Mouse (Mus musculus): ENCODE measurements around the gene Tomm22. TPM values are rescaled to one million over a fixed set of nuclear protein-coding genes. Genes with fewer than 3 reads are reported as not detected.
"Not testable (repeated sequence)": the region's sequence is repeated elsewhere in the genome, so short reads cannot be mapped to it uniquely, and the experiment has no call there.

Gene Tomm22
- total RNA-seq, 2 experiments from 2014 or later: 52.8 to 78.6 TPM

- Histone ChIP-seq H3K27ac (no peak overlapping the region), H3K4me3 (no peak overlapping the region)
- intact Hi-C loops (cut with DNase I): no loop called here
- no peak for TF ChIP-seq CTCF (IDR thresholded peaks at IDR 0.05)
- no peak for DNase-seq
Observed at GRCm38 (mm10) chr15:79664666-79665065, 6.0 kb upstream of the Tomm22 start.

DNA sequence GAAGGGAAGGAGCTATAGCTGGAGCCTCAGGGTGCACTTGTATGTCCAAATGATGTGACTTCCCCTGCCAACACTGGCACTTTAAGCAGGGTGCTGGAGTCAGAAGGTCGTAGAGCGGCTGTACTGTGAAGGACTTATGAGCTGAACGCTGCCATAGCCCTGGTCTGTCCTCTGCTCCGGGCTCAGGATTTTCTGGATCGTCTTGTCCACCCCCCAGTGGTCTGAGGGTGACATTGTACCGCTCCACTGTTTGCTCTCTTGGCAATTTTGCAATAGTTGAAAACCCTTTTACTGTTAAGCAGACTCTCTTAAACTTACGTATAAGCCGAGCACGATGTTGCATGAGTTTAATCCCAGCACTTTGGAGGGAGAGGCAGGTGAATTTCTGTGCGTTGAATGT lies 1.5 kb upstream of the Tomm22 start:
- no peak for DNase-seq
- peak; percentile 18; the same call in 1 of the 2 replicates for TF ChIP-seq CTCF (IDR thresholded peaks at IDR 0.05)
- intact Hi-C loops (cut with DNase I): no loop called here
- H3K27ac ChIP-seq: no peak overlapping the region
- no peak overlapping the region for H3K4me3 ChIP-seq

- intact Hi-C loops (cut with DNase I): loop anchor here (1.0 kb wide), 1 partner anchor 12 kb away; no protein-coding TSS in a partner anchor
- H3K27ac ChIP-seq: peak overlapping the region; percentile 89
- DNase-seq: no peak
- H3K4me3 ChIP-seq: peak overlapping the region; percentile 98
- no peak for TF ChIP-seq CTCF (IDR thresholded peaks at IDR 0.05)
Observed at GRCm38 (mm10) chr15:79670972-79671299, 275 bp downstream of the Tomm22 start.

DNA sequence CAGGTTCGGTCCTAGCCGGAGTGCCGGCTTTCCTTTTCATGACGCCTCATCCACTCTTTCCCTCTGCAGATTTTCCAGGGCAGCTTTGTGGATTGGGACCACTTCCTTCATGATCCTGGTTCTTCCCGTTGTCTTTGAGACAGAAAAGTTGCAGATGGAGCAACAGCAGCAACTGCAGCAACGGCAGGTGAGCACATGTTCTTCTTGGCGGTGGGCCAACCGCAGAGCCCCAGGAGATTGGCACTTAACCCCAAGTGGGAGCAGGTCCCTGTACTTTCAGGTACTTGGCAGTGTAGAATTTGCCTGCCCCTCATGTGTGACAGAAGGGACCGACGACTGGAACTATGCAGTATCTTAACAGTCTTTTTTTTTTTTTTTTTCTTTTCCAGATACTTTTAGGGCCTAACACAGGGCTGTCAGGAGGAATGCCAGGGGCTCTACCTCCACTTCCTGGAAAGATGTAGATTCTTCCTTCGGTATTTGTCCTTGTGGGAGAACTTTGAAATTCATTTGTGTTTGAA lies 1.2 kb downstream of the Tomm22 start:
- H3K4me3 ChIP-seq: peak overlapping the region; percentile 98
- H3K27ac ChIP-seq, DNase-seq: not testable (repeated sequence)
- intact Hi-C loops (cut with DNase I): loop anchor here (1.0 kb wide), 1 partner anchor 11 kb away; no protein-coding TSS in a partner anchor

GRCm38 (mm10) chr15:79677936-79678335 lies 7.3 kb downstream of the Tomm22 start:
- DNase-seq: no peak
- intact Hi-C loops (cut with DNase I): no loop called here
- TF ChIP-seq CTCF (IDR thresholded peaks at IDR 0.05): no peak

GRCm38 (mm10) chr15:79681973-79682372 lies 11.3 kb downstream of the Tomm22 start:
- Histone ChIP-seq H3K4me3 (no peak overlapping the region), H3K27ac (peak overlapping the region; percentile 54; the same call in 1 of the 2 replicates)

More at GRCm38 (mm10) chr15:79677936-79678335, 7.3 kb downstream of the Tomm22 start:
- H3K4me3 ChIP-seq: no peak overlapping the region
- no peak overlapping the region for H3K27ac ChIP-seq

DNA sequence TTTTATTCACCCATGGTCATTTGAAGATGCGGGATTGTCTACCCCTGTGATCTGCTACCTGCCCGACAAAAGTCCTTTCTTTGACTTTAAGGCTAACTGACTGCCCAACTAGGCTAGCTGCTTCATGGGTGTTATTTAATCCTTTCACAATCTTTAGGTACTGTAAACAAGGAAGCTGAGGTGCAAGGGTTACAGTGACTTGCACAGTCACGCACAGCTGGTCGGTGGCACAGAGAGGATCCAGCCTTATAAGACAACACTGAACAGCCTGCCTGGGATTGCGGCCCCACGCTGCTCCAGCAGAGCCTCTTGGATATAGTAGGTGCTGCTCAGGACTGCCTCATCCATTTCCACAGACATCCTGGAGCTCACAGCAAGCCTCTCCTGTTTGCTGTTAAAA lies 12.5 kb downstream of the Tomm22 start:
- Histone ChIP-seq H3K27ac (peak overlapping the region; percentile 98), H3K4me3 (peak overlapping the region; percentile 25; the same call in 1 of the 2 replicates)
- no peak for DNase-seq
- TF ChIP-seq CTCF (IDR thresholded peaks at IDR 0.05): no peak
- intact Hi-C loops (cut with DNase I): loop anchor here (1.0 to 10.0 kb wide), 2 partner anchors 12 to 138 kb away; partner anchors contain the start of gene Ddx17

More at GRCm38 (mm10) chr15:79681973-79682372, 11.3 kb downstream of the Tomm22 start:
- no peak for TF ChIP-seq CTCF (IDR thresholded peaks at IDR 0.05)
- no peak for DNase-seq
- intact Hi-C loops (cut with DNase I): loop anchor here (10.0 kb wide), 1 partner anchor 137 kb away; the partner anchor contains the start of gene Ddx17

GRCm38 (mm10) chr15:79683707-79684465 lies 13.2 kb downstream of the Tomm22 start:
- DNase-seq: no peak
- Histone ChIP-seq H3K4me3 (peak overlapping the region; percentile 90), H3K27ac (peak overlapping the region; percentile 98)
- intact Hi-C loops (cut with DNase I): loop anchor here (1.0 to 10.0 kb wide), 2 partner anchors 13 to 139 kb away; partner anchors contain the start of gene Ddx17
- TF ChIP-seq CTCF (IDR thresholded peaks at IDR 0.05): no peak

- no peak for TF ChIP-seq CTCF (IDR thresholded peaks at IDR 0.05)
- Histone ChIP-seq H3K4me3 (peak overlapping the region; percentile 90), H3K27ac (peak overlapping the region; percentile 98)
- DNase-seq: no peak
- intact Hi-C loops (cut with DNase I): loop anchor here (10.0 kb wide), 1 partner anchor 140 kb away; the partner anchor contains the start of gene Ddx17
Observed at GRCm38 (mm10) chr15:79684616-79685015, 14.0 kb downstream of the Tomm22 start.

- intact Hi-C loops (cut with DNase I): loop anchor here (10.0 kb wide), 1 partner anchor 140 kb away; the partner anchor contains the start of gene Ddx17
- peak overlapping the region; percentile 90 for H3K4me3 ChIP-seq
- peak overlapping the region; percentile 98 for H3K27ac ChIP-seq
- no peak for TF ChIP-seq CTCF (IDR thresholded peaks at IDR 0.05)
- DNase-seq: no peak
Observed at GRCm38 (mm10) chr15:79685141-79685641, 14.5 kb downstream of the Tomm22 start.

GRCm38 (mm10) chr15:79686046-79686869 lies 15.6 kb downstream of the Tomm22 start:
- DNase-seq: no peak
- TF ChIP-seq CTCF (IDR thresholded peaks at IDR 0.05): no peak
- Histone ChIP-seq H3K4me3 (peak overlapping the region; percentile 90), H3K27ac (peak overlapping the region; percentile 98)
- intact Hi-C loops (cut with DNase I): loop anchor here (10.0 kb wide), 1 partner anchor 141 kb away; the partner anchor contains the start of gene Ddx17

- no peak for TF ChIP-seq CTCF (IDR thresholded peaks at IDR 0.05)
- peak overlapping the region; percentile 90 for H3K4me3 ChIP-seq
- peak overlapping the region; percentile 98 for H3K27ac ChIP-seq
- no peak for DNase-seq
- intact Hi-C loops (cut with DNase I): loop anchor here (10.0 kb wide), 1 partner anchor 142 kb away; the partner anchor contains the start of gene Ddx17
Observed at GRCm38 (mm10) chr15:79687175-79687574, 16.5 kb downstream of the Tomm22 start.
